Mouse (Mus musculus): ENCODE results near the gene D6Ertd527e. TPM values are rescaled to one million over a fixed set of nuclear protein-coding genes. Genes with fewer than 3 reads are reported as not detected.
A peak's percentile ranks its signal among the peaks of the same experiment; 100 is the strongest.

Gene D6Ertd527e
- polyA plus RNA-seq, 1 experiment from 2014 or later: 0.13 TPM

GRCm38 (mm10) chr6:87161391-87162263 lies 57.1 kb downstream of the D6Ertd527e start:
- H3K27ac ChIP-seq (ENCODE audit: low read depth, low read length): peak overlapping the region; percentile 43
- H3K4me2 ChIP-seq: no peak overlapping the region
- no peaks in the 10 kb centered on the region for H3K27me3 ChIP-seq (ENCODE audit: control insufficient read depth, insufficient read depth, low read length)
- H3K9me3 ChIP-seq (replicated peaks; ENCODE audit: control insufficient read depth, low read length): no peaks in the 10 kb centered on the region
- H3K36me3 ChIP-seq (ENCODE audit: control insufficient read depth, insufficient read depth, low read length): no peaks in the 10 kb centered on the region
- no peak for ATAC-seq (replicated peaks; ENCODE audit: insufficient number of reproducible peaks, low FRiP score, low TSS enrichment)
- H3K4me3 ChIP-seq (ENCODE audit: low read depth, low read length): no peak overlapping the region
- no peak overlapping the region for H3K9ac ChIP-seq (ENCODE audit: low read depth, low read length)
- WGBS (ENCODE audit: insufficient replicate concordance): 58% methylated on average over 12 of the region's 12 CpGs
- H3K4me1 ChIP-seq (ENCODE audit: control insufficient read depth, insufficient read depth, low read length): no peaks in the 10 kb centered on the region

Other genes with a start within 250 kb of the D6Ertd527e start
- gene Nfu1, start 95.5 kb upstream of the D6Ertd527e start, polyA plus RNA-seq (2014; fragmentation: Nextera tagmentation; extraction: Ambion mirVana): 96.8 and 102 TPM in 2 replicates
- gene Gfpt1, start 61.9 kb upstream of the D6Ertd527e start, polyA plus RNA-seq (2014; fragmentation: Nextera tagmentation; extraction: Ambion mirVana): 14.7 and 20.1 TPM in 2 replicates
- gene Antxr1, start 231.1 kb downstream of the D6Ertd527e start, polyA plus RNA-seq (2014; fragmentation: Nextera tagmentation; extraction: Ambion mirVana): 3.9 and 4.5 TPM in 2 replicates
- gene Gkn1, start 246.2 kb downstream of the D6Ertd527e start, polyA plus RNA-seq (2014; fragmentation: Nextera tagmentation; extraction: Ambion mirVana): not detected in 2 replicates